Mouse (Mus musculus) cerebellum, adult 2 months (tissue): ENCODE measurements around the gene Ahsg.

Source experiments
- CTCF ChIP-seq: fragments of 200-500 bp; IDR thresholded peaks from 2 replicates; pipeline ENCODE4 v1.5.1; 2011; ENCODE audit warnings: low read depth, mild to moderate bottlenecking, control low read depth, low read length, moderate library complexity, borderline replicate concordance; ENCODE audit not compliant: insufficient read depth
- POLR2A ChIP-seq: fragments of 200-500 bp; IDR thresholded peaks from 2 replicates; pipeline ENCODE4 v1.6.1; 2011; ENCODE audit warnings: low read length, control low read depth, borderline replicate concordance; ENCODE audit not compliant: insufficient read depth

DNA sequence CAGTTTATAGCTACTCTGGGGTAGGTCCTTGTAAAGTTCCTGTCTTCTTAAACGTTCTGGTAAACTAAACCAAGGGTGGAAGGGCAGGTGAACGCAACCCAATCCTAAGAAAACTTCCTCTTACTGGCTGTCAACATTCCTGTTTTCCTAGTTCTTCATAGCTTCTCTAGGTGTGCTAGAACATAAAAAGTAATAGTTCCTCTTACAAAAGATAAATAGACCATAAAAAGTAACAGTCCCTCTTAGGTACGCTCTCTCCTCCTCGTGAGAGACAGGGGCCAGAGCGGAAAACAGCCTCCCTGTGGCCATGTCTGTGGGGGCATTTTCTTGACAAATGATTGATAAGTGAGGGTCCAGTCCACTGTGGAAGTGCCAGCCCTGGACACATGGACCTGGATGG lies 46.2 kb upstream of the Ahsg start:
- TF ChIP-seq CTCF, result no peak
- no peak for TF ChIP-seq POLR2A
